Comparison of ENCODE assay signal across 13 mouse cellular contexts in the genomic region with DNA sequence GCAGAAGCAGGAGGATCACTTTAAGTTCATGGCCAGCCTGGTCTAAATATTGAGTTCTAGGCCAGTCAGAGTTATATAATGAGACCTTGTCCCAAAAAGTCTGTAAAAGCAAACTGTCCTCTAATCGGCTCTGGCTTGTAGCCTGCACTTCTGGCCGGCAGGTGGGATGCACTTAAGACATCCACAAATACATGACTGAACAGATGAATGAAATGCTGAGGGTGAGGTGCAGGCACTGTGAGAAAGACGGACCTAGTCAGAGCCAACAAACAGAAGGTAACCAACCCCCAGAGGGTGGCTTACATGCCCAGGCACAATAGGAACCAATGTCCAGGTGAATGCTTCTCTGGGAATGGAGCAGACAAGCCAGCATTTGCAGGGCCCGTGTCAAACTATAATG. TPM values are rescaled to one million over a fixed set of nuclear protein-coding genes. Genes with fewer than 3 reads are reported as not detected.
A peak's percentile ranks its signal among the peaks of the same experiment; 100 is the strongest.
DNase-seq lines count a peak whose midpoint lies in the region; ATAC-seq and TF ChIP-seq lines count a peak whose summit lies in the region.
"Had no signal": no experiment of that assay in that cellular context is flagged by ENCODE, and none has a peak within 500 bp of the region (broad histone marks: within the 10 kb centered on the region; RNA-seq: fewer than 3 reads in every experiment).

No protein-coding gene starts in this region.

- no peak for TF ChIP-seq POLR2A in bone marrow macrophage, adult 2 months (IDR thresholded peaks at IDR 0.05; ENCODE audit: borderline replicate concordance, low read depth, low read length)

- no peaks in the 10 kb centered on the region for H3K9me3 ChIP-seq in kidney, embryonic 16.5 days (ENCODE audit: low read length)
- H3K9me3 ChIP-seq in heart, postnatal 0 days (replicated peaks; ENCODE audit: control insufficient read depth, low read length): no peaks in the 10 kb centered on the region
- H3K9me3 ChIP-seq: limb, embryonic 12.5 days had no signal

- H3K9ac ChIP-seq in kidney, embryonic 16.5 days (replicated peaks; ENCODE audit: low read length): no peak overlapping the region
- H3K9ac ChIP-seq in heart, postnatal 0 days (replicated peaks; ENCODE audit: low read depth, low read length): no peak overlapping the region
- H3K9ac ChIP-seq: limb, embryonic 12.5 days had no signal

- H3K4me2 ChIP-seq in kidney, embryonic 16.5 days (replicated peaks; ENCODE audit: low read depth, low read length): no peak overlapping the region
- H3K4me2 ChIP-seq in heart, postnatal 0 days (ENCODE audit: low read depth, low read length): no peak overlapping the region
- H3K4me2 ChIP-seq: limb, embryonic 12.5 days had no signal

- no peaks in the 10 kb centered on the region for H3K27me3 ChIP-seq in kidney, embryonic 16.5 days (ENCODE audit: insufficient read depth, low read length)
- no peaks in the 10 kb centered on the region for H3K27me3 ChIP-seq in heart, postnatal 0 days (ENCODE audit: control insufficient read depth, insufficient read depth, low read length)
- H3K27me3 ChIP-seq: limb, embryonic 12.5 days; Patski had no signal

- H3K27ac ChIP-seq in gastrocnemius, adult 2 months: peak overlapping the region; percentile 80
- H3K27ac ChIP-seq in kidney, embryonic 16.5 days (ENCODE audit: low read length): peak overlapping the region; percentile 27; the same call in 1 of the 2 replicates
- peak overlapping the region; percentile 98 for H3K27ac ChIP-seq in bone marrow macrophage, adult 2 months (ENCODE audit: insufficient read depth, low read depth, low read length)
- H3K27ac ChIP-seq in heart, postnatal 0 days (ENCODE audit: low read depth): peak overlapping the region; percentile 71
- H3K27ac ChIP-seq: limb, embryonic 12.5 days had no signal

- ATAC-seq in kidney, embryonic 16.5 days (ENCODE audit: low FRiP score, low TSS enrichment): no peak
- ATAC-seq in heart, postnatal 0 days (ENCODE audit: insufficient read depth, low read depth): no peak
- ATAC-seq: CD4-positive, CD25-positive, alpha-beta regulatory T cell, adult 4 months; intestine, postnatal 0 days; Patski had no signal

- TF ChIP-seq CTCF in gastrocnemius, adult 2 months (IDR thresholded peaks at IDR 0.05): no peak
- no peak for TF ChIP-seq CTCF in bone marrow macrophage, adult 2 months (IDR thresholded peaks at IDR 0.05; ENCODE audit: low read depth, low read length)
- no peak for TF ChIP-seq CTCF in heart, postnatal 0 days (IDR thresholded peaks at IDR 0.05; ENCODE audit: low read depth)

- TF ChIP-seq EP300 in heart, postnatal 0 days (IDR thresholded peaks at IDR 0.05; ENCODE audit: low read depth): no peak

- WGBS in kidney, embryonic 16.5 days: 82% methylated on average over 4 of the region's 4 CpGs
- WGBS in heart, postnatal 0 days: 61% methylated on average over 4 of the region's 4 CpGs

- peak overlapping the region; percentile 47 for H3K4me3 ChIP-seq in gastrocnemius, adult 2 months
- no peak overlapping the region for H3K4me3 ChIP-seq in kidney, embryonic 16.5 days (ENCODE audit: low read length)
- H3K4me3 ChIP-seq in bone marrow macrophage, adult 2 months (ENCODE audit: insufficient read depth, low read length): peak overlapping the region; percentile 38
- no peak overlapping the region for H3K4me3 ChIP-seq in heart, postnatal 0 days (ENCODE audit: low read depth, low read length)
- H3K4me3 ChIP-seq: limb, embryonic 12.5 days had no signal

- H3K36me3 ChIP-seq in kidney, embryonic 16.5 days (ENCODE audit: insufficient read depth, low read length): no peaks in the 10 kb centered on the region
- H3K36me3 ChIP-seq in heart, postnatal 0 days (replicated peaks; ENCODE audit: control insufficient read depth, insufficient read depth, low read length): no peaks in the 10 kb centered on the region

- intact Hi-C loops in gastrocnemius, adult 2 months (cut with DNase I): no loop called here
- intact Hi-C loops in gastrocnemius, postnatal 36 days (cut with DNase I): no loop called here

- H3K4me1 ChIP-seq in kidney, embryonic 16.5 days (ENCODE audit: insufficient read depth, low read length): peaks cover 15% of the 10 kb centered on the region
- H3K4me1 ChIP-seq in bone marrow macrophage, adult 2 months (ENCODE audit: control insufficient read depth, insufficient read depth, low read length): peaks cover 58% of the 10 kb centered on the region
- H3K4me1 ChIP-seq in heart, postnatal 0 days (ENCODE audit: control insufficient read depth, insufficient read depth): peaks cover 22% of the 10 kb centered on the region

- no peak for DNase-seq in gastrocnemius, adult 2 months
- DNase-seq in gastrocnemius, postnatal 36 days: no peak
- no peak for DNase-seq in kidney, postnatal 25 days
- DNase-seq in heart, postnatal 0 days (ENCODE audit: low spot score): no peak
- no peak for DNase-seq in layer of hippocampus, adult 8-10 months (ENCODE audit: low spot score in 2 of 2)
- DNase-seq: embryo, embryonic 11 days had no signal

RNA-seq across cellular contexts. Expression of a gene that starts 5.2 kb away (rescaled TPM):
- 1 to 10 TPM; 8.1 to 9.5 TPM for total RNA-seq in gastrocnemius, adult 2 months (2021)
- 10 to 100 TPM in 1 of 2 experiments, 1 to 10 TPM in 1; 8.5 to 10.8 TPM for total RNA-seq in gastrocnemius, postnatal 36 days (2021)
- 33.5 and 33.7 TPM in 2 replicates for polyA plus RNA-seq in kidney, embryonic 16.5 days (2015; fragmentation: Nextera tagmentation; extraction: Ambion mirVana)
- polyA plus RNA-seq in bone marrow macrophage, adult 2 months (2012; ENCODE audit: insufficient read depth, insufficient read length, missing spikeins): 30.0 and 32.8 TPM in 2 replicates
- total RNA-seq in heart, postnatal 0 days (2014; rRNA removed; ENCODE audit: low replicate concordance): 11.4 and 22.5 TPM in 2 replicates
- 10.3 and 10.4 TPM in 2 replicates for polyA plus RNA-seq in heart, postnatal 0 days (2015; fragmentation: Nextera tagmentation; extraction: Ambion mirVana)
- 10 to 100 TPM; 42.0 to 72.9 (median 46.4) TPM for total RNA-seq in layer of hippocampus, adult 8-10 months (2022)

RNA-seq across cellular contexts. Expression of a gene that starts 30.4 kb away (rescaled TPM):
- 10 to 100 TPM; 21.0 to 28.6 TPM for total RNA-seq in gastrocnemius, adult 2 months (2021)
- 10 to 100 TPM; 24.1 to 27.4 TPM for total RNA-seq in gastrocnemius, postnatal 36 days (2021)
- polyA plus RNA-seq in kidney, embryonic 16.5 days (2015; fragmentation: Nextera tagmentation; extraction: Ambion mirVana): 85.8 and 95.9 TPM in 2 replicates
- 51.1 and 53.4 TPM in 2 replicates for polyA plus RNA-seq in bone marrow macrophage, adult 2 months (2012; ENCODE audit: insufficient read depth, insufficient read length, missing spikeins)
- 67.9 and 88.0 TPM in 2 replicates for total RNA-seq in heart, postnatal 0 days (2014; rRNA removed; ENCODE audit: low replicate concordance)
- 46.4 and 47.2 TPM in 2 replicates for polyA plus RNA-seq in heart, postnatal 0 days (2015; fragmentation: Nextera tagmentation; extraction: Ambion mirVana)
- total RNA-seq in layer of hippocampus, adult 8-10 months (2022): 100 to 1,000 TPM; 104 to 128 (median 120) TPM

RNA-seq across cellular contexts. Expression of a gene that starts 30.5 kb away (rescaled TPM):
- total RNA-seq in gastrocnemius, adult 2 months (2021): not detected
- total RNA-seq in gastrocnemius, postnatal 36 days (2021): not detected
- 1.8 and 3.7 TPM in 2 replicates for polyA plus RNA-seq in kidney, embryonic 16.5 days (2015; fragmentation: Nextera tagmentation; extraction: Ambion mirVana)
- not detected in 2 replicates for polyA plus RNA-seq in bone marrow macrophage, adult 2 months (2012; ENCODE audit: insufficient read depth, insufficient read length, missing spikeins)
- not detected in 2 replicates for total RNA-seq in heart, postnatal 0 days (2014; rRNA removed; ENCODE audit: low replicate concordance)
- polyA plus RNA-seq in heart, postnatal 0 days (2015; fragmentation: Nextera tagmentation; extraction: Ambion mirVana): 0.19 TPM in 1 of 2 replicates, not detected in the other
- total RNA-seq in layer of hippocampus, adult 8-10 months (2022): 1 to 10 TPM in 1 of 4 experiments, under 1 TPM in 2, not detected in 1; 0.16 to 2.8 (median 0.28) TPM
- total RNA-seq: hematopoietic stem cell, adult 5-6 weeks had no signal
- polyA plus RNA-seq: CD4-positive, CD25-positive, alpha-beta regulatory T cell, adult 4 months; intestine, postnatal 0 days had no signal

RNA-seq across cellular contexts. Expression of a gene that starts 33.6 kb away (rescaled TPM):
- under 1 TPM; 0.26 to 0.75 TPM for total RNA-seq in gastrocnemius, adult 2 months (2021)
- under 1 TPM; 0.59 to 0.69 TPM for total RNA-seq in gastrocnemius, postnatal 36 days (2021)
- polyA plus RNA-seq in kidney, embryonic 16.5 days (2015; fragmentation: Nextera tagmentation; extraction: Ambion mirVana): 0.71 and 1.0 TPM in 2 replicates
- polyA plus RNA-seq in bone marrow macrophage, adult 2 months (2012; ENCODE audit: insufficient read depth, insufficient read length, missing spikeins): 0.84 and 1.4 TPM in 2 replicates
- not detected in 2 replicates for total RNA-seq in heart, postnatal 0 days (2014; rRNA removed; ENCODE audit: low replicate concordance)
- polyA plus RNA-seq in heart, postnatal 0 days (2015; fragmentation: Nextera tagmentation; extraction: Ambion mirVana): 0.07 and 0.11 TPM in 2 replicates
- 1 to 10 TPM; 1.6 to 2.4 (median 1.9) TPM for total RNA-seq in layer of hippocampus, adult 8-10 months (2022)

RNA-seq across cellular contexts. Expression of a gene that starts 38.1 kb away (rescaled TPM):
- total RNA-seq in gastrocnemius, adult 2 months (2021): not detected
- not detected for total RNA-seq in gastrocnemius, postnatal 36 days (2021)
- 8.1 and 9.5 TPM in 2 replicates for polyA plus RNA-seq in kidney, embryonic 16.5 days (2015; fragmentation: Nextera tagmentation; extraction: Ambion mirVana)
- polyA plus RNA-seq in bone marrow macrophage, adult 2 months (2012; ENCODE audit: insufficient read depth, insufficient read length, missing spikeins): not detected in 2 replicates
- total RNA-seq in heart, postnatal 0 days (2014; rRNA removed; ENCODE audit: low replicate concordance): not detected in 2 replicates
- polyA plus RNA-seq in heart, postnatal 0 days (2015; fragmentation: Nextera tagmentation; extraction: Ambion mirVana): not detected in 2 replicates
- total RNA-seq in layer of hippocampus, adult 8-10 months (2022): 1 to 10 TPM in 1 of 4 experiments, under 1 TPM in 3; 0.77 to 1.2 (median 0.88) TPM
- total RNA-seq: hematopoietic stem cell, adult 5-6 weeks had no signal
- polyA plus RNA-seq: CD4-positive, CD25-positive, alpha-beta regulatory T cell, adult 4 months had no signal

Comparison
In these comparisons a context has a peak if more than half of its experiments do, and no peak if none do; other contexts are left out.
1. H3K27ac ChIP-seq: peak in every context shown above with its lines; median percentile 98 in bone marrow macrophage, adult 2 months; 80 in gastrocnemius, adult 2 months; 71 in heart, postnatal 0 days; 27 in kidney, embryonic 16.5 days.
2. H3K4me3 ChIP-seq: peak in gastrocnemius, adult 2 months (single experiment) and bone marrow macrophage, adult 2 months (single experiment); none in kidney, embryonic 16.5 days (single experiment) and heart, postnatal 0 days (single experiment).